Mouse (Mus musculus) testis, postnatal 10 days (tissue): ENCODE measurements around the gene Htatip2.

Experiments
- DNase-seq: peaks from one replicate; pipeline ENCODE4 v3.0.0; 2021; ENCODE audit warnings: low spot score

Htatip2 gene

DNA sequence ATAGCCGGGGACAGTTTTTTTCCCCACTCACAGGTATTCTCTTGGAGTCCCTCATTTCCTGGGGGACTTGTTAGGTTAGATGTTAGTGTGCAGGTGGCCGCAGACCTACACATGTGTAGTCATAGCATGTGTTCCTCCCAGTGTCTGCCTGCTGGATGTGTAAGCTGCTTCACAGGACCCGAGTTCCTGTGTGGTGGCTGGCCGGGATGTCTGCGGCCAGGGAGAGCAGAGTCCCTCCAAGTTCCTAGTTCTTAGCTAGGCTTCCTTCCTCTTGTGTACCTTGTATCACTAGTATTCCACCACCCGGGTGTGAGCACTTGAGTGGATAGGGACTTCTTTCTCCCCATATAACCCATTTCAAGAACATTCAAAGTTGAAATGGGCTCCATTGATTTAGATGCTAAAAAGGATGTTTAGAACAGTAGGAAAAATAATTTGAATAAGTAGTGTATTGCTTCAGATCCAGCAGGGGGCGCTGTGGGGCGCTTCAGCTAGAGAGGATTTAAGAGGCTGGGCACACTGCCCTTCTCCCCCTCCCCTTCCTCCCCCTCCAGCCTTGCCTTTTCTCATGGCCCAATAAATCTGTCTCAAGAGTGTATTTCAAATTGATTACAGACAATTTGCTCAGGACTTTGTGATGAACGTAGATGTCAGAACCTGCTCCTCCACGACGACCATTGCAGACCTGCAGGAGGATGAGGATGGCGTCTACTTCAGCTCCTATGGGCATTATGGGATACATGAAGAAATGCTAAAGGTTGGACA, 27.9 kb downstream of the Htatip2 start:
- DNase-seq, result peak; percentile 77

DNA sequence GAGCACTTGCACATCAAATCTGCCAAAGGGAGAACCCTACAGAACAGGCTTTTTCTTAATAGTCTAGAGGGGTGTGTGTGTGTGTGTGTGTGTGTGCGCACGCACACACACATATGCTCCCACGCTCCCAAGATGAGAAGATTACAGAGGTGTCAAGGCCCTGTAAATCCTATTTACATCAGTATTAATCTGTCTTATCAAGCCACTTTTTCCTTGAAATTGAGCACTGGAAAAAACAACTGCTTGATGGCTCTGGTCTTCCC, 28.4 kb downstream of the Htatip2 start:
- no peak for DNase-seq

DNA sequence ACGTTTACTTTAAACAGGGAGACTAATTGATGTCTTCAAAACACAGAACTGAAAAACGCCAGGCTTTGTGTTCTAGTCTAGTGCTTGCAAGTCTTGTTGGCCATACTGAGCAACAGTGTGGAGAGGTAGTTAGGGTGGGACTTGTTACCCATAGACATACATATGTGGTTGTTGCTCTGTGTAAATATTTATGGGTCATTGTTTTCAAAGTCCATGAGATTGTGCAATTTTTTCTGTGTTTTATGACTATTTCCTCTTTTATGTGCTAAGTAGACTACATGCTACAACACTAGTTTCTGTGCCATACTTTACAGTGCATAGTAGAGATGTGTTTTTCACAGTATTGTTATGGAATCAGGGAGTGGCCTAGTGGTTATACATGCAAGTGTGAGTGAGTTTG, 35.4 kb downstream of the Htatip2 start:
- DNase-seq, result no peak

DNA sequence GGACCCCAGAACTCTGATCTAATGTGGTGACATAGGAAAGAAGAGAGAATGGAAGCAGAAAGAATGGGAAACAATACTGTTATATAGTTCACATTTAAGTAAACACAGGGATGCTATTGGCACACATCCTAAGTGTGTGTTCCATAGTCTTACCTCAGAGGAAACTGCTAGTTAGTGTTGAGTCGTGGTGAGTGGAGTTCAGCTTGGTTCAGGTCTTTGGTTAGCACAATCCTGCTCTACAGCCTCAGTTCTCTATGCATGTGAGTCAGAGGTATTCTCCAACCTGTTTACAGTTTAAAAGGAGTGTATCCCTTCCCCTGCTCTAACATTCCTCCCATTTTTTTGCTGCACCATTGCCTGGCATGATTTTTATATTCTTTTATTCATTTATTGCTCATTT, 38.3 kb downstream of the Htatip2 start:
- DNase-seq, result no peak

DNA sequence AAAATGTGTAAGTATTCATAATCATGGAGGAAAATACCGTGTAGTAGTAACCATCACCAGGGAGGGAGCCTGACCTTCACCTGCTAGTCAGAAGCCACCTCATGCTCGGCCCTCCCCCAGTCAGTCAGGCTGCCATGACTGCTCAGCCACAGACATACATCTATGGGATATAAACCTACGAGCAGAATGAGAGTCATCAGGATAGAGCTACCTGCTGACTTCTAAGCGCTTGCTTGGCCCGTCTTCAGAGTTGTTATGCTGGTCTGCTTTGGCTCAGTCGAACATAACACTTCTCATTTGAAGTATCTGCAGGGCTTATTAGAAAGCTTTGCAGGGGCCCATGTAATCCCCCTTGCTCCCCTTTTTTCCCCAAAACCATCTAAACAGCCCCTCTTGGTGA, 44.6 kb downstream of the Htatip2 start:
- DNase-seq, result no peak

DNA sequence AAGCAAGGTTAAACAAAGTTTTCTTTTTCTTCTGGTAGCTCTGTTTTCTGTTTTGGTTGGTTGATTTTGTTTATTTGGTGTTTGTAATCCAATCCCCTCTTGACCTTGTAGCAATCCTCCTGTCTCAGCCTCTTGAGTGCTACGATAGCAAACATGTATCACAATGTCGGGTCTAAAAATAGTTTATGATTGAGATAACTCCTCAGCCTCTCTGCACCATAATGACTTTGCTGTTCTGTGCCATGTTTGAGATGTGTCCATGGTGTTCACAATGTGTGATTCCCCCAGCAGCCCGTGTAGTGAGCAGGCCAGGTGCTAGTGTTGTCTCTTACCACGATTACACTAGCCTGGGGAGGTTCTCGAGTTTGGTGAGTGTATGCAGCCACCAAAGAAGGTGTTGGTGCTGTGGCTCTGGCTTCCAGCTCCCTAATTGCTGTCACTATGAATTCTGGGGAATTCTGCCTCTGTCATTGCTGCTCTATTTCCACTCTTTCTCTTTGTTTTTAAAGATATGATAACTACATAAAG, 45.8 kb downstream of the Htatip2 start:
- no peak for DNase-seq

DNA sequence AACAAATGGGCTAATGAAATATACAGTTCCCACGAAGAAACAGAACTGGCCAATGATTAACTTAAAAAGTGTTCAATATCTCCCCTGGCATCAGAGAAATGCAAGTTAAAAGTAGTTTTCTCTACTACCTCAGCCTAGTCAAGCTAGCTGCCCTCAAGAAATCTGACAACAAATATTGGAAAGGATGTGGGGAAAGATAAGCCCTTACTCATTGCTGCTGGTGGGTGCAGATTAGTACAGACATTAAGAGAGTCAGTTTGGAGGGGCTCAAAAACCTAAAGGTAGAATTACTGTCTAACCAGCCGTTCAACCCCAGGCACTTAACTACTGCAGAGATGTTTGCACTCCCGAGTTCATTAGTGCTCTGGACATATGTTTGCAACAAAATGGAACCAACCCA, 46.7 kb downstream of the Htatip2 start:
- no peak for DNase-seq

DNA sequence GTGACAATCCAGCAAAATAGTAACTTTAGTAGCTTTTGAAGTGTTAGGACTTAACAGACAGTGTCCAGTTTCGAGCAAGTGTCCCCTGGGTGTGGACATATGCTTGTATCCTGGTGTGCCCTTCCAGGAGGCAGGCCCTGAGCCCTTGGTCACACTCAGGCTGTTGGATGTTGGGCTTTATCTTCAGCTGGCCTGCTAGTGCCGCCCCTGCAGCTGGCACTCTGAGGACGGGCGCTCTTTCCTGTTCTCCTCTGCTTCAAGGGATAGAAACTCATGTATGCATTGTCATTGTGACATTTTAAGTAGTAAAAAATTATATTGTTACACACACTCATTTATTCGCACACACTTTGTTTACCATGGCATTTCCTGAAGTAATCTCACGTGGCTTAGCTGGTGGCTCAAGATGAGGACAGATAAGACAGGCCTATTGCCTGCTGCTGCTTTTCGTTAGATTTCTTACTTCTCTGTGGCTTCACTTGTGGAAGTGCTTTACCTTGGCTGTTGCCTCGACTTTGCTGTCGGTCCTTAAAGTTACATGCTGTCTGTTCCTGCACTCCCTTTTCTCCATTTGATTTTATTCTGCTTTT, 48.3 kb downstream of the Htatip2 start:
- no peak for DNase-seq

DNA sequence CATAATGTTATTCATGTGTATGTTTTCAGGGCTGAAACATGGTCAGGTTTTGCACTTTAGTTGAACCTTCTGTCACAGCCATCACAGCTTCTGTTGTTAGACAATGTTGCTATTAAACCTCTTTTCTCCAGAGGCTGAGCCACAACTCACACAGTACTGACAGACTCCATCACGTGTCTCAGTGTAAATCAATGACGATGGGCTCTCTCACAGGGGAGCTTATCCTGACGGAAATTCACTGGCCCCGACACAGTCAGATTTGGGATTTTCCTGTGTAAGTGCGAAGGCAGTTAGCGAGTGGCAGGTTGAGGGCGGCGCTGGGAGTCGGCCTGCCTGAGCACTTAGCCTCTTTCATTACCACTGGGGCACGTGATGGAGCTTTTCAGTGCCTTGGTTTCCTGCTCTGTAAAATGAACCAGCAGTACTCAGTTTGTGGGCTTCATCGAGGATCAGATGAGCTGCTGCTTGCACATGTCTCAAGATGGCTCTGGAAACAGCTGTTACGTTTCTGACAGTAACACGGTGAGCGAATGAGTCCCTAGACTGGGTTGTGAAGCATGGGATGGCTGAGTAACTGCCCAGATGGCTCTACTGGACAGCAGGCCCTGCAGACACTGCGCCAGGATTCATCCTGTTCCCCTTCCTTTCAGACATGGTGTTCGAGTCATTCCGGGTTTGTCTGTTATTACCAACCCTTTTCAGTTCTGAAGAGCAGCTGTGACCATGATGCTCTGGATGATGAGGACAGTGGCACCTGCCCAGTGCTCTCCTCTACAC, 49.1 kb downstream of the Htatip2 start:
- no peak for DNase-seq

DNA sequence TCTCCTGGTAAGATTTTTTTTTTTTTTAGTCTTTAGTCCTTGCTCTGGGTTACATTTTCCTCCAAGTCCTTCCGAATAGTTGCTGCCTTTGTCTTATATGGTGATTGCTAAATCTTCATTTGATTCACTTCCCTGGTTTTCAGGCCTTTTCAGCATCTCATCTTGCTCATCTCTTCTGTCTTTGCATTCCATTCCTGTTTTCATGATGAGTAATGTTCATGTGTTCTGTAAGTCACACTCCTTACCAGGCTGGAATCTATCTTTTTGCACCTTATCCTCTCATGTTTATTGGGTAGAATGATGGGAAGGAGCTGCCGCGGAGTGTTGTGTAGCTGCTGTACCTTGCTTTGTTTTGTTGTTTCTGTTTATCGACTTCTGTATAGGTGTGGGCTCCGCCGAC, 50.2 kb downstream of the Htatip2 start:
- DNase-seq, result no peak

DNA sequence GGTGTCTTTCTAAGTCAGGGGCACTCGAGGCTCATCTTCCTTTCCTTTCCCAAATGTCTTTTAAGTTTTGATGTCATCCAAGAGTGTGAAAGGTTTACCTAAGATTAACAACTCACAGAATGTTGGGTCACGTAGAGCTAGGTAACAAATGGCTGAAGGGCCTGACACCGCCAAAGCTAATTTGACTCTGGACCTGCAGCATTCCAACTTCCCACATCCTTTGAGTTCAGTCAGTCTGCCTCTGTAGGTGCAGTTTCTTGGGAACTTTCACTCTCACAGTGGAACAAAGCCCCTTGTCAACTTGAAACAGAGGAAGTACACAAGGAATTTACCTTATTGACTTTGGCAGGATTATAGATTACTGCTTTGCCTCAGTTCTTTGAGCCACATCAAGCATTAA, 50.6 kb downstream of the Htatip2 start:
- no peak for DNase-seq

DNA sequence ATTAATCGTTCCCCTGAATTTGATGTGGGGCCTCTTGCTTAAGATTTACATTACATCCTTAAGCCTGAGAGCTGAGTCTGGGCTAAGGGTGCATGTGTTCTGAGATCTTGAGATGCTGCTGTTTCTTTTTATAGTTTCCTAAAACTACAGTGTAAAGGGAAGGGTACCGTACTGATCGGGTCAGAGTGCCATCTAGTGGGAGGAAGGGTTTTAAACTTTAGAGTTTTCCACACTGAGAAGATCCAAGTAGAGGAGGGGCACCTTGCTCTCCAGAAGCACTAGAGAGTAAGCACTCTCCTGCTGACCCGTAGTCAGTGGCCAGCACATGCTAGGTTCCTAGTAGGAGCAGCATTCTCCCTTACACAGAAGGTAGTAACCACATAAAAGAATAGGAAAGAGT, 52.4 kb downstream of the Htatip2 start:
- no peak for DNase-seq

DNA sequence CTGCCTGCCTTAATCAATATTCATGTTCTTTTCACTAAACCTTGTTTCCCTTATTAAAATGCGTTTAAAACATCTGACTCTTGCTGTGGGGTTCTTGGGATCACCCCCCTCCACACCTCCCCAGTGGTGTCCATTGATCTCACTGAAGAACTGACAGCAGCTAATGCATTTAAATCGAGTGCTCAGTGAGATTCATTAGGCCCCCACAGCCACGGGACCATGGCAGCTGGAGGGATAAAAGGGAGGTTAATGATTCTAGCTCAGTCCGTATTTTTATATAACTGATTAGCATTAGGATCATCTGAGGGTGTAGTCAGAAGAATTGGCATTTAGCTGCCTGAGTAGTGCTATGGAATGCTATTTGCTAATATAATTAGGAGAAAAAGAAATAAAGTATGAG, 60.5 kb downstream of the Htatip2 start:
- no peak for DNase-seq

DNA sequence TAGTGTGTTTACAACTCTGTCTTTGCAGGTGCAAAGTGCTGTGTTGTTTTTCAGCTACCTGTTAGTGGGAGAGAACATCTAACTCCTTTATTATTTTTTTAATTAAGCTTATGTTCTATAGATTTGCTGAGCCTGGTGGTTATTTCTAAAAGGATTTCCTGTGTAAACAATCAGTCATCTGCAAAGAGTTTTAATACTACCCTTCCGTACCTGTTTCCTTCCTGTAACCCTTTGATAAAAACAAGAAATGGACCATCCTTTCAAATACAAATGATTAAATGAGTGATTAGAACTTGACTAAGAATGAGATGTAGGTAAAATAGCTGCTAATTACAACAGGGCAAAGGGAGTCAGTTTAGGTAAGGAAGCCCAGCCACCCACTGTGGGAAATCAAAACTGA, 62.5 kb downstream of the Htatip2 start:
- DNase-seq, result no peak

DNA sequence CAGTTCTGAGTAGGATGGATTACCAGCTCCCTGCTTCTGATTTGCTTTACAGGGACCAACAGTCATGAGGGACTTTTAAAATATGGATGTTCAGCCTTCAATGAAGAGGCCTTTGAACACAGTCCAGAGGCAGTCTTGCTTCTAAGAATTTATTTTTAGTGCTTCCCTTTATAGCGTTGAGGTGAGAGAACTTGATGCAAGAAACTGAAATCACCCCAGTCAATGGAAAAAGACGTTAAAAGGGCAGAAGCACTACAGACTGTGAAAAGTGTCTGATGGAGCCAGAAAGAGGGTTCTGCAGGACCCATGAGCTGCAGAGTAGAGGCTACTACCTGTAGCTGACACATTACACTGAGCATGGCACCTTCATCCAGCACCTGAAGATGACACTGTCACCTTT, 63.1 kb downstream of the Htatip2 start:
- no peak for DNase-seq
